Mouse (Mus musculus) kidney, adult 2 months (tissue): ENCODE results near the gene Scn1b.

Experiments used
- CTCF ChIP-seq: fragments of 200-500 bp; conservative IDR thresholded peaks from 2 replicates; pipeline ENCODE4 v1.5.1; 2011; ENCODE audit warnings: low read depth, mild to moderate bottlenecking, control low read depth, low read length, moderate library complexity, mixed read lengths; ENCODE audit not compliant: insufficient read depth, insufficient read length
- POLR2A ChIP-seq: fragments of 200-500 bp; IDR thresholded peaks from one replicate; pipeline ENCODE4 v1.6.1; 2011; ENCODE audit warnings: low read depth, low read length, control low read depth

DNA sequence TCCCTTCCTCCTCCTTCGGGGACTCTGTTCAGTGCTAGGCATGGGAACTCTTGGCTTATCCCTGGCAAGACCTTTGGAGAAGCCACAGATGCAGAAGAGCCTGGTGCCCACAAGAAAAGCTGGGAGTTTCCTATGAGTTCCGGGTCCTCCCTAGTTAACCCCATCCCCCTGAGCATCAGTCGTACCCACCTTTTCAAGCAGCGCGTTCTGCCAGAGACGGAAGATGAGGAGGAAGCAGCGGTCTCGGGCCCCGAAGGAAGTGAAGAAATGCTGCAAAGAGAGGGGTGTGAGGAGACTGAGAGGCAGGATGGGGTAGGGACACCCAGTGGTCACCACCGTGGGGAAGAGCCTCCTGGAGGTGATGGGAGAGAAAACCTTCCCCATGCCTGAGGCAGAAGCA is 14.1 kb upstream of the Scn1b start:
- TF ChIP-seq CTCF (no peak), POLR2A (no peak)
